Mouse (Mus musculus): ENCODE results near the gene Olfr1506. TPM values are rescaled to one million over a fixed set of nuclear protein-coding genes. Genes with fewer than 3 reads are reported as not detected.
A peak's percentile ranks its signal among the peaks of the same experiment; 100 is the strongest.
"Not testable (repeated sequence)": the region's sequence is repeated elsewhere in the genome, so short reads cannot be mapped to it uniquely, and the experiment has no call there.

Gene Olfr1506
- total RNA-seq (2014; fragmentation: Nextera tagmentation) (not detected in 2 replicates), total RNA-seq (2017) (not detected in 2 replicates)

DNA sequence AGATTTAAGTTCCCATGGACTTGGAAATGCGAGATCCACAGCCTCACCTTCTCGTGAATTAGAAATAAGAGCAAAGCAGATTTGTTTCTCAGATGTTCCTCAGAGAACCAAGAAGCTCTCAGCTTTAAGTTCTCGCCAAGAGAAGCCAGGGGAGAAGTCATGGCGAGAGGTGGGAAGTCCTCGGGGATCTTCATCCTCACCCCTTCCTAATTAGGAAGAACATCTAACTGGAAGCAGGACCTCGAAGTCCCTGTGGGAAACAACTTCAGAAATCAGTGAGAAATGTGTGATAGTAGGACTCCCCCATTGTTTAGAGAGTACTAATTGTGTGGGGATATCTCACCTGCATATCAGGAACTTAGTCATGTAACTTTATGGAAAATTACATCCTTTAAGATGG is at the start of gene Olfr1506:
Olfr1506 (minus strand) TSS at position 101 of the 400 bp plus-strand sequence.
- ATAC-seq (replicated peaks; ENCODE audit: low FRiP score, low TSS enrichment, poor library complexity, severe bottlenecking): not testable (repeated sequence)

DNA sequence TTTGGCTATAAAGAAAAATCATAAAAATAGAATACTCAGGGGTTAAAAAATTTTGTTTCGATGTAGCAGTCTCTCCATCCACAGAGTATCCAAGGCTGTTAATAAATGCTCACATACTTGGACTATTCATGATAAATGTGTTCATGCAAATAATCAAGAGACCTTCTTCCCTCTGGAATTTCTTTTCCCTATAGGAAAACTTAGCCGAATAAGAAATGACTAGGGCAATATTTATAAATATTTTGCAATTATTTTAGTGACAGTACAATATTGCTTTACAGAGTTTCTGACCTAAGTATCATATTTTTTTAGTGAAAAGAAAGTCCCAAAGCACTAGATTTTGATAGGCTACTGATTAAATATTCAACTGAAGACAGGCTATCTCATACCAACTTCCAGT is 46.6 kb upstream of the Olfr1506 start, which contains the start of gene Olfr1271:
Olfr1271 (minus strand) TSS at position 101 of the 400 bp plus-strand sequence.
- ATAC-seq (replicated peaks; ENCODE audit: low FRiP score, low TSS enrichment, poor library complexity, severe bottlenecking): no peak

DNA sequence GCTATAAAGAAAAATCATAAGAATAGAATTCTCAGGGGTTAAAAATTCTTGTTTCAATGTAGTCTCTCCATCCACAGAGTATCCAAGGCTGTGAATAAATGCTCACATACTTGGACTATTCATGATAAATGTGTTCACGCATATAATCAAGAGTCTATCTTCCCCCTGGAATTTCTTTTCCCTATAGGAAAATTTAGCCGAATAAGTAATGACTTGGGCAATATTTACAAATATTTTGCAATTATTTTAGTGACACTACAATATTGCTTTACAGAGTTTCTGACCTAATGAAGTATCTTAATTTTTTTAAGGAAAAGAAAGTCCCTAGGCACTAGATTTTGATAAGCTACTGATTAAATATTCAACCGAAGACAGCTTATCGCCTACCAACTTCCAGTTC is 33.2 kb upstream of the Olfr1506 start, which contains the start of gene Olfr142:
Olfr142 (minus strand) TSS at position 101 of the 400 bp plus-strand sequence.
- ATAC-seq (replicated peaks; ENCODE audit: low FRiP score, low TSS enrichment, poor library complexity, severe bottlenecking): no peak

DNA sequence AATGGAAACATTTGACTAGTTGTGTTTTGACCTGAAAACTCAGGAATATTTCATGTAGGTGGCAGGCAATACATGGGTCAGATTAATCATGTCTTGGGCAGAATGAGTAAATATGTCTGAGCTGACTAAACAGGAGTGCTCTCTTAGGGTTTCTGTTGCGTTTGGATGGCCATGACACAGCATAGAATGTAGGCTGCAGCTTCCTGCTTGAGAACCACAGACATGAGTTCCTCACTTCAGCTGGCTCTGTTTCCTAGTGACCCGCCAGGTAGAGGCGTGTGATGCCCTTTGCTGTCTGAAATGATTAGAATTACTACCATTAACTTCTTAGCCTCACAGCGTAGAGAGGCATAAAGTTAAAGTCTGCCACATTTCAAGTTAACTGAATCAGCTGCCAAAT is 24.7 kb downstream of the Olfr1506 start:
- not testable (repeated sequence) for ATAC-seq (replicated peaks; ENCODE audit: low FRiP score, low TSS enrichment, poor library complexity, severe bottlenecking)

DNA sequence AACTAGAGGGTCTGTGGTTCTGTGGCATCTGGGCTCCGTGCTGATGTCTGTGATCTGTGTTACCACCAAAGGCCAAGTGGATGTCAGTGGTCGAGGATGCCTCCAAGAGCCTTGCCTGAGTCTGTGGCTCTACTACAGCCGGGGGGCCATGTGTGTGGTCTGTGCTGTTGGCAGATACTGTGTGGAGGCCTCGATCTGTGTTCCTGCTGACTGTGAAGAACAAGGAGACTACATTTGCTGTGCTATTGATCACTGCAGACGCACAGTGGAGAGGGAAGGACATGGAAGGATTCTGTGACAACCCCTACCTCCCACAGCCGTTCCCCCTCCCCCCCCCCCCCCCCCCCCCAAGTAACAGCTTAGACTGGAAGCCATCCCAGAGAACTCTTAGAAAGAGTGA is 29.0 kb downstream of the Olfr1506 start:
- ATAC-seq (replicated peaks; ENCODE audit: low FRiP score, low TSS enrichment, poor library complexity, severe bottlenecking): not testable (repeated sequence)

DNA sequence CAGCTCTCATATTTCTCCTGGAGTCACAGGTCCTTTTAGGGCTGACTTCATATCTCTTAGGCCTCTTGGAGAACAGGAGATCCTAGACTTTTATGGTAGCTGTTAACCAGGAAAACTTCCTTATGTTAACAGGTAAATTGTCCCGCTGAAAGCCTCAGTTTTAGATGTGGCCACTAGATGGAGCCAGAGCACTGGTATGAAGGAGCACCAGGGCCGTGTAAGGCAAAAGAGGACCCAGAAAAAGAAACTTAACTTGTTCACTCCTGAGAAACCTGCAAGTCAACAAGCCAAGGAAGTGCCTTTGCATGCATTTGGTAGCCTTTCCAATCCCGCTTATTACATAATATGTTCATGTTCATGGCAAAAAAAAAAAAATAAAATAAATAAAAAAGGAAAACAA is 29.5 kb downstream of the Olfr1506 start:
- peak; percentile 71; the same call in 1 of the 2 replicates for ATAC-seq (replicated peaks; ENCODE audit: low FRiP score, low TSS enrichment, poor library complexity, severe bottlenecking)

DNA sequence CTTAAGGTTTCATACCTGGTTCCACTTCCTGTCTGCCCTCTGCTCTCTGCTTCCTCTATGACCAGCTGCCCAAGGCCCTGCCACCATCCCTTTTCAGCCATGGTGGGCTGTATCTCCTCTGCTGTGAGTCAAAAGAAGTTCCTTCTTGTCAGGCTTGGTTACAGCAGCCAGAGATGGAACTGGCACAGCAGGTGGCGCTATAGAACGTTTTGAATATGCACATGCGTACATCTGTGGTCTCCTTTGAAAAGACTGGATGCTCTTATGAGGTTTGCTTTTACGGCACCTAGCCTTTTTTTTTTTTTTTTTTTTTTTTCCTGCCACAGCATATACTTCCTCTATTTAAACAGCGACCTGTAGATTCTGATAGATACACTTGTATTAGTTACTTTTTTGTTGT is 37.2 kb downstream of the Olfr1506 start:
- ATAC-seq (replicated peaks; ENCODE audit: low FRiP score, low TSS enrichment, poor library complexity, severe bottlenecking): peak; percentile 81

DNA sequence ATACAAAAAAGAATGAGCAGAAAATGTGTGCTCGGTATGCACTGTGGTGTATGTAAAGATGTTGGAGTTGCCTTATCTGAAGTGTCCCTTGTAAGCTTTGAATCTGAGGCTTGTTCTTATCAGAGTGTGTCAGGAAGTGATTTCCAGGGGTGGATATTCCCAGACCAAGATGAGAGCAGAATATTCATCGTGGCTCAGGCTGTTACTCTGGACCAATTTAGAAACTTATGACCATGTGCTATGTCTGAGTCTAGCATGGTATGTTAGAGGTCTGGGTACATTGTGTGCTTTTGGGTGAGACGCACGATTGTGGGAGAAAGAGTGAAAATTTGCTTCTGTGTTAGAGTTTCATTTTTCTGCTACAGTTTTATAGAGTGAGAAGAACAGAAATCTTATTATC is 38.2 kb downstream of the Olfr1506 start:
- ATAC-seq (replicated peaks; ENCODE audit: low FRiP score, low TSS enrichment, poor library complexity, severe bottlenecking): not testable (repeated sequence)

Other genes starting within 250 kb of the Olfr1506 start
- gene Olfr1261, start 233.3 kb downstream of the Olfr1506 start, total RNA-seq (2014; fragmentation: Nextera tagmentation): not detected in 2 replicates
- gene Olfr1261, start 233.3 kb downstream of the Olfr1506 start, total RNA-seq (2017): not detected in 2 replicates
- gene Olfr1262, start 224.3 kb downstream of the Olfr1506 start, total RNA-seq (2014; fragmentation: Nextera tagmentation): not detected in 2 replicates
- not detected in 2 replicates for gene Olfr1262, start 224.3 kb downstream of the Olfr1506 start, total RNA-seq (2017)
- not detected in 2 replicates for gene Olfr1263, start 212.4 kb downstream of the Olfr1506 start, total RNA-seq (2014; fragmentation: Nextera tagmentation)
- gene Olfr1263, start 212.4 kb downstream of the Olfr1506 start, total RNA-seq (2017): not detected in 2 replicates
- gene Olfr1264, start 198.9 kb downstream of the Olfr1506 start, total RNA-seq (2014; fragmentation: Nextera tagmentation): not detected in 2 replicates
- gene Olfr1264, start 198.9 kb downstream of the Olfr1506 start, total RNA-seq (2017): not detected in 2 replicates
- gene Olfr1265, start 189.2 kb downstream of the Olfr1506 start, total RNA-seq (2014; fragmentation: Nextera tagmentation): not detected in 2 replicates
- not detected in 2 replicates for gene Olfr1265, start 189.2 kb downstream of the Olfr1506 start, total RNA-seq (2017)
- not detected in 2 replicates for gene Olfr140, start 160.9 kb downstream of the Olfr1506 start, total RNA-seq (2014; fragmentation: Nextera tagmentation)
- not detected in 2 replicates for gene Olfr140, start 160.9 kb downstream of the Olfr1506 start, total RNA-seq (2017)
- gene Olfr1269, start 103.1 kb downstream of the Olfr1506 start, total RNA-seq (2014; fragmentation: Nextera tagmentation): not detected in 2 replicates
- gene Olfr1269, start 103.1 kb downstream of the Olfr1506 start, total RNA-seq (2017): not detected in 2 replicates
- not detected in 2 replicates for gene Olfr32, start 82.2 kb downstream of the Olfr1506 start, total RNA-seq (2014; fragmentation: Nextera tagmentation)
- not detected in 2 replicates for gene Olfr32, start 82.2 kb downstream of the Olfr1506 start, total RNA-seq (2017)
- not detected in 2 replicates for gene Olfr1270, start 71.4 kb downstream of the Olfr1506 start, total RNA-seq (2014; fragmentation: Nextera tagmentation)
- not detected in 2 replicates for gene Olfr1270, start 71.4 kb downstream of the Olfr1506 start, total RNA-seq (2017)
- not detected in 2 replicates for gene Olfr142, start 33.1 kb upstream of the Olfr1506 start, total RNA-seq (2014; fragmentation: Nextera tagmentation)
- not detected in 2 replicates for gene Olfr142, start 33.1 kb upstream of the Olfr1506 start, total RNA-seq (2017)
- gene Olfr1271, start 46.5 kb upstream of the Olfr1506 start, total RNA-seq (2014; fragmentation: Nextera tagmentation): not detected in 2 replicates
- not detected in 2 replicates for gene Olfr1271, start 46.5 kb upstream of the Olfr1506 start, total RNA-seq (2017)
- not detected in 2 replicates for gene Olfr1272, start 68.3 kb upstream of the Olfr1506 start, total RNA-seq (2014; fragmentation: Nextera tagmentation)
- gene Olfr1272, start 68.3 kb upstream of the Olfr1506 start, total RNA-seq (2017): not detected in 2 replicates
- gene Gm13769, start 97.7 kb upstream of the Olfr1506 start, total RNA-seq (2014; fragmentation: Nextera tagmentation): 0.37 TPM in 1 of 2 replicates, not detected in the other
- gene Gm13769, start 97.7 kb upstream of the Olfr1506 start, total RNA-seq (2017): not detected in 2 replicates
- gene Olfr1274-ps, start 174.2 kb upstream of the Olfr1506 start, total RNA-seq (2014; fragmentation: Nextera tagmentation): not detected in 2 replicates
- gene Olfr1274-ps, start 174.2 kb upstream of the Olfr1506 start, total RNA-seq (2017): not detected in 2 replicates

Measured in megakaryocyte-erythroid progenitor cell, adult 5-6 weeks (primary cell).